Mouse (Mus musculus) MEL (cell line): Measurements from ENCODE around the gene F830045P16Rik. TPM values are rescaled to one million over a fixed set of nuclear protein-coding genes. Genes with fewer than 3 reads are reported as not detected.
"Not testable (repeated sequence)": the region's sequence is repeated elsewhere in the genome, so short reads cannot be mapped to it uniquely, and the experiment has no call there.

Experiments used
- DNase-seq: peaks from one replicate; pipeline ENCODE4 v3.0.0; 2011; ENCODE audit warnings: low read depth, low spot score
- H3K27ac ChIP-seq: 2 replicates; pipeline ENCODE4 v1.5.1; 2012; ENCODE audit warnings: low read depth, mild to moderate bottlenecking, control low read depth, low read length, moderate library complexity; ENCODE audit not compliant: control insufficient read depth
- H3K27me3 ChIP-seq, 2 experiments: fragments of 150-350 bp in 1 of 2; sonication (generic) in 1 of 2; 2 replicates each; pipeline ENCODE4 v1.6.1; 2012; ENCODE audit warnings: low read length in 2 of 2, mild to moderate bottlenecking in 2 of 2, improper control_type of control experiment in 1 of 2, moderate library complexity in 1 of 2; ENCODE audit not compliant: insufficient read depth in 2 of 2, control insufficient read depth in 1 of 2
- H3K36me3 ChIP-seq, 2 experiments: 2 replicates each; pipeline ENCODE4 v1.6.1; 2012 to 2014; ENCODE audit warnings: low read length in 2 of 2, improper control_type of control experiment in 1 of 2, inconsistent platforms in 1 of 2, mild to moderate bottlenecking in 1 of 2; ENCODE audit not compliant: insufficient read depth in 2 of 2, control insufficient read depth in 1 of 2
- H3K4me1 ChIP-seq, 2 experiments: fragments of 150-350 bp in 1 of 2; sonication (generic) in 1 of 2; 2 replicates each; pipeline ENCODE4 v1.6.1; 2012; ENCODE audit warnings: low read length in 2 of 2, improper control_type of control experiment in 1 of 2, mild to moderate bottlenecking in 1 of 2; ENCODE audit not compliant: insufficient read depth in 2 of 2, control insufficient read depth in 1 of 2
- H3K4me3 ChIP-seq, 2 experiments: fragments of 150-350 bp in 1 of 2; sonication (generic) in 1 of 2; 2 replicates each; pipeline ENCODE4 v1.5.1; 2012; ENCODE audit warnings: low read depth in 2 of 2, low read length in 2 of 2, mild to moderate bottlenecking in 2 of 2, moderate library complexity in 2 of 2, control low read depth in 1 of 2, improper control_type of control experiment in 1 of 2; ENCODE audit not compliant: control insufficient read depth in 1 of 2, insufficient read depth in 1 of 2
- H3K79me2 ChIP-seq: 2 replicates; pipeline ENCODE4 v1.6.1; 2012; ENCODE audit warnings: mild to moderate bottlenecking, low read length, moderate library complexity; ENCODE audit not compliant: control insufficient read depth, poor library complexity, insufficient read depth
- H3K9ac ChIP-seq: 2 replicates; pipeline ENCODE4 v1.6.1; 2012; ENCODE audit warnings: low read depth, mild to moderate bottlenecking, control low read depth, low read length, moderate library complexity; ENCODE audit not compliant: control insufficient read depth, poor library complexity, severe bottlenecking
- H3K9me3 ChIP-seq: fragments of 150-350 bp; sonication (generic); replicated peaks from 2 replicates; pipeline ENCODE4 v1.6.1; 2012; ENCODE audit warnings: mild to moderate bottlenecking, low read length, improper control_type of control experiment, moderate library complexity; ENCODE audit not compliant: insufficient read depth
- CTCF ChIP-seq, 3 experiments: IDR thresholded peaks in 2 of 3; conservative IDR thresholded peaks in 1 of 3; 2 replicates each; pipeline ENCODE4 v1.5.1; 2011 to 2012; ENCODE audit warnings: low read length in 3 of 3, low read depth in 2 of 3, mild to moderate bottlenecking in 2 of 3, improper control_type of control experiment in 1 of 3, inconsistent platforms in 1 of 3, mixed read lengths in 1 of 3, moderate library complexity in 1 of 3; ENCODE audit not compliant: control insufficient read depth in 1 of 3, insufficient read depth in 1 of 3, poor library complexity in 1 of 3, severe bottlenecking in 1 of 3
- E2F4 ChIP-seq: IDR thresholded peaks from 2 replicates; pipeline ENCODE4 v1.6.1; 2011; ENCODE audit warnings: low read depth, low read length, improper control_type of control experiment, borderline replicate concordance
- ETS1 ChIP-seq: IDR thresholded peaks from 2 replicates; pipeline ENCODE4 v1.6.1; 2012; ENCODE audit warnings: low read depth, mild to moderate bottlenecking, inconsistent platforms, low read length, improper control_type of control experiment, moderate library complexity
- GATA1 ChIP-seq: IDR thresholded peaks from 2 replicates; pipeline ENCODE4 v1.6.1; 2011; ENCODE audit warnings: low read depth, low read length, improper control_type of control experiment
- JUND ChIP-seq: IDR thresholded peaks from 2 replicates; pipeline ENCODE4 v1.6.1; 2011; ENCODE audit warnings: low read depth, mild to moderate bottlenecking, improper control_type of control experiment, low read length
- KAT2A ChIP-seq: conservative IDR thresholded peaks from 2 replicates; pipeline ENCODE4 v1.6.1; 2012; ENCODE audit warnings: low read depth, low read length, improper control_type of control experiment, inconsistent platforms
- MAZ ChIP-seq: IDR thresholded peaks from 2 replicates; pipeline ENCODE4 v1.6.1; 2012; ENCODE audit warnings: low read depth, mild to moderate bottlenecking, inconsistent platforms, low read length, improper control_type of control experiment
- MYB ChIP-seq: IDR thresholded peaks from 2 replicates; pipeline ENCODE4 v1.6.1; 2011; ENCODE audit warnings: mild to moderate bottlenecking, low read depth, low read length, improper control_type of control experiment
- NELFE ChIP-seq: IDR thresholded peaks from 2 replicates; pipeline ENCODE4 v1.6.1; 2011; ENCODE audit warnings: low read depth, low read length, improper control_type of control experiment
- POLR2AphosphoS2 ChIP-seq: IDR thresholded peaks from 2 replicates; pipeline ENCODE4 v1.6.1; 2011; ENCODE audit warnings: low read length, improper control_type of control experiment
- RAD21 ChIP-seq: IDR thresholded peaks from 2 replicates; pipeline ENCODE4 v1.6.1; 2011; ENCODE audit warnings: mild to moderate bottlenecking, low read depth, low read length, improper control_type of control experiment
- RCOR1 ChIP-seq: IDR thresholded peaks from 2 replicates; pipeline ENCODE4 v1.6.1; 2012; ENCODE audit warnings: low read depth, mild to moderate bottlenecking, inconsistent platforms, low read length, improper control_type of control experiment
- SMC3 ChIP-seq: IDR thresholded peaks from 2 replicates; pipeline ENCODE4 v1.6.1; 2011; ENCODE audit warnings: low read depth, low read length, improper control_type of control experiment
- TAL1 ChIP-seq: IDR thresholded peaks from 2 replicates; pipeline ENCODE4 v1.6.1; 2012; ENCODE audit warnings: mild to moderate bottlenecking, inconsistent platforms, low read length, moderate library complexity, mixed read lengths
- TCF12 ChIP-seq: IDR thresholded peaks from 2 replicates; pipeline ENCODE4 v1.6.1; 2014; ENCODE audit warnings: low read depth, mild to moderate bottlenecking, inconsistent platforms, low read length, improper control_type of control experiment, moderate library complexity
- USF2 ChIP-seq, 2 experiments: IDR thresholded peaks; 2 replicates each; pipeline ENCODE4 v1.6.1; 2011 to 2012; ENCODE audit warnings: improper control_type of control experiment in 2 of 2, low read length in 2 of 2, borderline replicate concordance in 1 of 2, inconsistent platforms in 1 of 2, low read depth in 1 of 2, mild to moderate bottlenecking in 1 of 2; ENCODE audit not compliant: insufficient read depth in 1 of 2
- ZC3H11A ChIP-seq: IDR thresholded peaks from 2 replicates; pipeline ENCODE4 v1.6.1; 2012; ENCODE audit warnings: low read depth, mild to moderate bottlenecking, inconsistent platforms, low read length, improper control_type of control experiment
- ZKSCAN1 ChIP-seq: IDR thresholded peaks from 2 replicates; pipeline ENCODE4 v1.6.1; 2012; ENCODE audit warnings: low read depth, mild to moderate bottlenecking, inconsistent platforms, low read length, improper control_type of control experiment, moderate library complexity
- ZNF384 ChIP-seq: IDR thresholded peaks from 2 replicates; pipeline ENCODE4 v1.6.1; 2012; ENCODE audit warnings: low read depth, mild to moderate bottlenecking, inconsistent platforms, low read length, improper control_type of control experiment
- polyA plus RNA-seq, 2 experiments: library from polyadenylated mRNA; stranded (reverse) in 1 of 2; unstranded in 1 of 2; fragments of >175 nt in 1 of 2; fragments of >200 nt in 1 of 2; gene quantifications; 2 replicates each; pipeline versions ENCODE4 v1.2.1 to v1.2.4; 2012; ENCODE audit warnings: low replicate concordance in 2 of 2, low read depth in 1 of 2; ENCODE audit not compliant: insufficient read length in 2 of 2, insufficient read depth in 1 of 2, missing spikeins in 1 of 2
- total RNA-seq: library from RNA; depleted of rRNA; stranded (reverse); fragments of 300-350 nt; gene quantifications from 2 replicates; pipeline ENCODE4 v1.2.3, GENCODE M21; 2012

Gene F830045P16Rik
- total and polyA plus RNA-seq, 3 experiments, result not detected

- no peaks in the 10 kb centered on the region; a peak in 1 of 4 replicates for H3K27me3 ChIP-seq
- no peaks in the 10 kb centered on the region for H3K79me2 ChIP-seq
- no peaks in the 10 kb centered on the region for H3K4me1 ChIP-seq
- no peaks in the 10 kb centered on the region for H3K36me3 ChIP-seq
- H3K9ac ChIP-seq, result no peak overlapping the region
- no peak overlapping the region for H3K4me3 ChIP-seq
- DNase-seq, result no peak
- TF ChIP-seq USF2 (IDR thresholded peaks at IDR 0.05; ENCODE audit: borderline replicate concordance in 1 of 2, insufficient read depth in 1 of 2, low read depth in 1 of 2, low read length in 2 of 2) (no peak), ZC3H11A (no peak), TAL1 (no peak)
- H3K27ac ChIP-seq, result no peak overlapping the region
- no peaks in the 10 kb centered on the region for H3K9me3 ChIP-seq
Measured at GRCm38 (mm10) chr2:129513546-129514400, 22.6 kb downstream of the F830045P16Rik start.

GRCm38 (mm10) chr2:129512147-129512546 lies 24.3 kb downstream of the F830045P16Rik start:
- not testable (repeated sequence) for H3K79me2 ChIP-seq, DNase-seq, H3K4me3 ChIP-seq, H3K9me3 ChIP-seq, H3K36me3 ChIP-seq, H3K27ac ChIP-seq, H3K9ac ChIP-seq, H3K27me3 ChIP-seq, H3K4me1 ChIP-seq

GRCm38 (mm10) chr2:129502641-129503040 lies 33.8 kb downstream of the F830045P16Rik start:
- no peak for DNase-seq

More at GRCm38 (mm10) chr2:129502641-129503040, 33.8 kb downstream of the F830045P16Rik start:
- Histone ChIP-seq H3K79me2 (no peaks in the 10 kb centered on the region), H3K27ac (no peak overlapping the region), H3K9ac (no peak overlapping the region), H3K27me3 (no peaks in the 10 kb centered on the region; a peak in 1 of 4 replicates), H3K36me3 (no peaks in the 10 kb centered on the region), H3K9me3 (no peaks in the 10 kb centered on the region), H3K4me3 (no peak overlapping the region), H3K4me1 (no peaks in the 10 kb centered on the region)
- TF ChIP-seq CTCF (IDR thresholded peaks at IDR 0.05 in 2 of 3, conservative IDR thresholded peaks at IDR 0.05 in 1 of 3; ENCODE audit: control insufficient read depth in 1 of 3, insufficient read depth in 1 of 3, low read depth in 2 of 3, low read length in 3 of 3, poor library complexity in 1 of 3, severe bottlenecking in 1 of 3) (peak in 2 of 3 experiments; percentile 14 to 38; a peak in 2 of 6 replicates), POLR2AphosphoS2 (no peak), ZKSCAN1 (no peak), NELFE (no peak), KAT2A (no peak), MAZ (no peak), RAD21 (peak; percentile 25), ETS1 (no peak), JUND (no peak), ZNF384 (no peak), E2F4 (no peak), GATA1 (no peak), RCOR1 (no peak), TAL1 (no peak), MYB (no peak), SMC3 (peak; percentile 37), TCF12 (no peak)
